Mouse (Mus musculus): ENCODE results near the gene Pfkp.

DNA sequence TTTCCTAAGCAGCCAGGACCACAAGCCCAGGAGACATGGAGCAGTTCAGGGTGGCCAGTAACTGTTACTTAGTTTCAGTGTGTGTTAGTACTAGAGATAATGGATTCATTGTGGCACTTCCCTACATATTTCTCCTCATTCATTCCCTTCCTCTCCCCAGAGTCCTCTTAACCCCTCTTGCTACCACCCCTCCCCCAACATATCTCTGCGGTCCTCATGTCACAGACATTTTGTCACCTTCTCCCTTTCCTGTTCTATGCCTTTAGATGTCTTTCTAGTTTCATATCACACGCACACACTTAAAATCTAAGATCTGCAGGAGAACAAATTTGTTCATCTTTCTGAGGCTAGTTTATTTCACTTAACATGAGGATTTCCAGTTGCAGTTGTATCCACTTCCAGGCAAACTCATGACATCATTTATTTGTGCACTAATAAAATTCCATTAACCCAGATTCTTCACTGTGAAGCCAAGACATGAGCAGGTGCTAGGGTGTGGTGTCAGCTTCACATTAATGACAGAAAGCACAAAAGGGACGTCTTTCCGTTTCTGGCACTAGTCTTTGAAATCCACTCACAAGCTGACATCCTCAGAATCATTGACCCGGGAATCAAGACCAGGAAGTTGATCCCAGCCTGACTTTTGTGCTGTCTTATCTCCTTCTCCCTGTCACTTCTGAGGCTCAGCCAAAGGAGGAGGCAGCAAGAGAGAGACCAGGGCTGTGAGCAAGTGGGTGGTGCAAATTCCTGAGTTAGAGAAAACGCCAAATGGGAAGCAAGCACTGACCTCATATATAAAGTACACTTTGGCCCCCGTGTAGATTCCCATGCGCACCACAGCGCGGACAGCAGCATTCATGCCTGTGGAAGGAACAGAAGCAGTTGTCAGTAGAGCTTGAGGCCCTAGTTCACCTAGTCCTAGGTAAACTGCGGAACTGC, 13.2 kb downstream of the Pfkp start:
- TF ChIP-seq ZC3H11A (IDR thresholded peaks at IDR 0.05; ENCODE audit: borderline replicate concordance, low read depth, low read length) (no peak), ZNF384 (IDR thresholded peaks at IDR 0.05; ENCODE audit: low read depth, low read length) (no peak), HCFC1 (IDR thresholded peaks at IDR 0.05; ENCODE audit: borderline replicate concordance, insufficient read depth, low read length) (no peak), CHD2 (IDR thresholded peaks at IDR 0.05; ENCODE audit: low read depth, low read length) (no peak), MAFK (IDR thresholded peaks at IDR 0.05; ENCODE audit: insufficient read depth, low read depth, low read length) (no peak)
